In genomic region chr3:115095496-115095895, GRCm38 (mm10) we compare ENCODE assay signal across 12 mouse cellular contexts.
DNase-seq lines count a peak whose midpoint lies in the region; ATAC-seq lines count a peak whose summit lies in the region.
"Had no signal": no experiment of that assay in that cellular context is flagged by ENCODE, and none has a peak within 500 bp of the region (broad histone marks: within the 10 kb centered on the region; RNA-seq: fewer than 3 reads in every experiment).

No protein-coding gene starts in this region.

- no peak for DNase-seq in frontal cortex, postnatal 25 days (ENCODE audit: low spot score in 2 of 2)
- peak; percentile 23 for DNase-seq in 3T3-L1 (ENCODE audit: low read depth, low spot score)
- peak; percentile 63 for DNase-seq in cerebellum, adult 11-12 months
- peak; percentile 50 to 75 for DNase-seq in cerebellum, postnatal 25 days
- DNase-seq in kidney, postnatal 10 days = no peak
- DNase-seq in gastrocnemius, postnatal 4 days (ENCODE audit: low spot score in 2 of 2) = no peak
- no peak for DNase-seq in heart, postnatal 4 days
- DNase-seq: adrenal gland, postnatal 14 days; heart, postnatal 36 days; thymus, postnatal 14 days had no signal

- ATAC-seq in frontal cortex, adult (ENCODE audit: low TSS enrichment) = peak; percentile 69
- ATAC-seq: intestine, embryonic 15.5 days had no signal

Comparison
In these comparisons a context has a peak if more than half of its experiments do, and no peak if none do; other contexts are left out.
1. DNase-seq: peak in 3T3-L1 (single experiment), cerebellum, adult 11-12 months (single experiment) and cerebellum, postnatal 25 days (2 of 2); none in frontal cortex, postnatal 25 days (0 of 2), kidney, postnatal 10 days (single experiment), gastrocnemius, postnatal 4 days (0 of 2) and heart, postnatal 4 days (single experiment).